Comparison of ENCODE assay signal across 7 mouse cellular contexts in the genomic region with DNA sequence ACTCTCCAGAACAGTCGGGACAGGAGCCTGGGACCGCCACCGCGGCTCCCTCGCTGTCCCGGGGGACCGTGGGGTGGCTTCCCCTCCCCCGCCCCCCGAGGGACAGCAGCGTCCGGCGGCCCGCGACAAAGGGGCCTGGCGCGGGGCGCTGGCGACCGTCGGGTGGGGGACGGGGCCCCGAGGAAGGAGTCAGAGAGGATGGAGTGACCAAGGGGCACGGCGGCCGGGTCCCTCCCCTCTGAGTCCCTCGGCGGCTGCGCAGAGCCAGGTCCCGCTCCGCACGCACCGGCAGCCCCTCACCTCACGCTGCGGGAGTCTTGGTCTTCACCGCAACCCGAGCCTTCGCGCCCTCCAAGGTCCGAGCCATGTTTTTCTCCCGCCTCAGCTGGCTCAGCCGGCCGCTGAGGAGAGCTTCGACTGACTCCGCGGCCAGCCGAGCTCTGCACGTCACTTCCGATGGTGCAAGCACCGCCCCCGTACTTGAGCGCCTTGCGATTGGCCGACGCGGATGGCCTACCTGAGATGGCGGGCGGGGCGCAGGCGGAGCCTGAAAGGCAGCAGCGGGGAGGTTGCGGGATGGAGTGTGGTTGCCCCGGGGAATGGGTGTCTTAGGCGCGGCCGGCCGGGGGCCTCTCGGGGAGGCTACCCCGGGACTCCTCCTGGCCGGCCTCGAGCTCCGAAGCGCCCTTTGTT. TPM values are rescaled to one million over a fixed set of nuclear protein-coding genes. Genes with fewer than 3 reads are reported as not detected.
A peak's percentile ranks its signal among the peaks of the same experiment; 100 is the strongest.
DNase-seq lines count a peak whose midpoint lies in the region; ATAC-seq lines count a peak whose summit lies in the region.

A gene (minus strand): TSS at position 446 of the 693 bp plus-strand sequence.

- DNase-seq in adrenal gland, postnatal 14 days = peak; percentile 98
- DNase-seq in embryonic facial prominence, embryonic 11.5 days (ENCODE audit: low spot score) = peak; percentile 98
- peak; percentile 100 for DNase-seq in heart, adult 11 months
- peak; percentile 96 for DNase-seq in kidney, adult 18-20 months
- DNase-seq in limb, embryonic 11.5 days (ENCODE audit: low spot score) = peak; percentile 97
- DNase-seq in midbrain, embryonic 14.5 days = peak; percentile 98
- peak; percentile 87 to 92 for DNase-seq in spleen, adult 18-20 months

- peak; percentile 97 for ATAC-seq in embryonic facial prominence, embryonic 11.5 days (replicated peaks; ENCODE audit: insufficient number of reproducible peaks, low FRiP score, low TSS enrichment, low read depth)
- ATAC-seq in limb, embryonic 11.5 days (ENCODE audit: insufficient number of reproducible peaks, low FRiP score, low TSS enrichment, low read depth) = peak; percentile 99
- peak; percentile 99 for ATAC-seq in midbrain, embryonic 14.5 days (ENCODE audit: low FRiP score, low TSS enrichment)

- 0% methylated on average over 54 of the region's 72 CpGs for WGBS in embryonic facial prominence, embryonic 11.5 days
- under 1% methylated on average over 65 of the region's 72 CpGs for WGBS in limb, embryonic 11.5 days
- under 1% methylated on average over 72 of the region's 72 CpGs for WGBS in midbrain, embryonic 14.5 days

- H3K27me3 ChIP-seq in embryonic facial prominence, embryonic 11.5 days (ENCODE audit: control insufficient read depth, insufficient read depth, low read length) = no peaks in the 10 kb centered on the region
- H3K27me3 ChIP-seq in limb, embryonic 11.5 days (ENCODE audit: control insufficient read depth, insufficient read depth, low read length) = no peaks in the 10 kb centered on the region
- H3K27me3 ChIP-seq in midbrain, embryonic 14.5 days (ENCODE audit: control insufficient read depth, insufficient read depth, low read length) = no peaks in the 10 kb centered on the region

- H3K36me3 ChIP-seq in embryonic facial prominence, embryonic 11.5 days (replicated peaks; ENCODE audit: control insufficient read depth, insufficient read depth, low read depth, low read length) = no peaks in the 10 kb centered on the region; the same call in 1 of the 2 replicates
- H3K36me3 ChIP-seq in limb, embryonic 11.5 days (ENCODE audit: control insufficient read depth, insufficient read depth, low read length) = no peaks in the 10 kb centered on the region
- H3K36me3 ChIP-seq in midbrain, embryonic 14.5 days (ENCODE audit: control insufficient read depth, insufficient read depth, low read length) = no peaks in the 10 kb centered on the region

- H3K27ac ChIP-seq in embryonic facial prominence, embryonic 11.5 days (replicated peaks; ENCODE audit: low read depth, low read length) = peak within 1 kb of the TSS; percentile 92
- peak within 1 kb of the TSS; percentile 90 for H3K27ac ChIP-seq in limb, embryonic 11.5 days (replicated peaks; ENCODE audit: low read depth, low read length)
- peak within 1 kb of the TSS; percentile 93 for H3K27ac ChIP-seq in midbrain, embryonic 14.5 days (replicated peaks; ENCODE audit: low read depth, low read length)

- no peaks in the 10 kb centered on the region for H3K9me3 ChIP-seq in embryonic facial prominence, embryonic 11.5 days (replicated peaks; ENCODE audit: control insufficient read depth, low read length)
- H3K9me3 ChIP-seq in limb, embryonic 11.5 days (ENCODE audit: control insufficient read depth, low read length) = no peaks in the 10 kb centered on the region
- H3K9me3 ChIP-seq in midbrain, embryonic 14.5 days (ENCODE audit: control insufficient read depth, low read length) = no peaks in the 10 kb centered on the region

- no peaks in the 10 kb centered on the region for H3K4me1 ChIP-seq in embryonic facial prominence, embryonic 11.5 days (ENCODE audit: control insufficient read depth, insufficient read depth, low read length)
- no peaks in the 10 kb centered on the region for H3K4me1 ChIP-seq in limb, embryonic 11.5 days (ENCODE audit: control insufficient read depth, insufficient read depth, low read length)
- H3K4me1 ChIP-seq in midbrain, embryonic 14.5 days (ENCODE audit: control insufficient read depth, insufficient read depth, low read length) = peaks cover 20% of the 10 kb centered on the region

- peak within 1 kb of the TSS; percentile 92 for H3K4me3 ChIP-seq in embryonic facial prominence, embryonic 11.5 days (ENCODE audit: low read depth, low read length)
- H3K4me3 ChIP-seq in limb, embryonic 11.5 days (ENCODE audit: low read depth, low read length) = peak within 1 kb of the TSS; percentile 92
- peak within 1 kb of the TSS; percentile 91 for H3K4me3 ChIP-seq in midbrain, embryonic 14.5 days (replicated peaks; ENCODE audit: low read depth, low read length)

- H3K9ac ChIP-seq in embryonic facial prominence, embryonic 11.5 days (replicated peaks; ENCODE audit: low read length) = peak within 1 kb of the TSS; percentile 93
- peak within 1 kb of the TSS; percentile 97 for H3K9ac ChIP-seq in limb, embryonic 11.5 days (ENCODE audit: low read length)
- peak within 1 kb of the TSS; percentile 89 for H3K9ac ChIP-seq in midbrain, embryonic 14.5 days (replicated peaks; ENCODE audit: low read length)

- peak within 1 kb of the TSS; percentile 89 for H3K4me2 ChIP-seq in embryonic facial prominence, embryonic 11.5 days (ENCODE audit: low read depth, low read length)
- H3K4me2 ChIP-seq in limb, embryonic 11.5 days (ENCODE audit: low read depth, severe bottlenecking) = peak within 1 kb of the TSS; percentile 75
- peak within 1 kb of the TSS; percentile 80 for H3K4me2 ChIP-seq in midbrain, embryonic 14.5 days (ENCODE audit: low read length)

RNA-seq across cellular contexts. Expression of the gene that starts here (rescaled TPM):
- 30.6 and 37.2 TPM in 2 replicates for total RNA-seq in adrenal gland, postnatal 14 days (2021)
- polyA plus RNA-seq in embryonic facial prominence, embryonic 11.5 days (2014; fragmentation: Nextera tagmentation; extraction: Ambion mirVana) = 28.6 and 29.5 TPM in 2 replicates
- 35.3 and 36.4 TPM in 2 replicates for polyA plus RNA-seq in limb, embryonic 11.5 days (2014; fragmentation: Nextera tagmentation; extraction: Ambion mirVana)
- 16.0 and 17.4 TPM in 2 replicates for polyA plus RNA-seq in midbrain, embryonic 14.5 days (2014; fragmentation: Nextera tagmentation; extraction: Ambion mirVana)

Comparison
In these comparisons a context has a peak if more than half of its experiments do, and no peak if none do; other contexts are left out.
1. Peak in every context shown above with its lines: DNase-seq, ATAC-seq, H3K4me3 ChIP-seq and H3K27ac ChIP-seq.